Mouse (Mus musculus) right cerebral cortex, adult 18-20 months (tissue): ENCODE data around the gene Tceal5.
A peak's percentile ranks its signal among the peaks of the same experiment; 100 is the strongest.

ENCODE experiments used
- DNase-seq: peaks from one replicate; pipeline ENCODE4 v3.0.0; 2022; ENCODE audit warnings: mixed read lengths

Tceal5 gene

DNA sequence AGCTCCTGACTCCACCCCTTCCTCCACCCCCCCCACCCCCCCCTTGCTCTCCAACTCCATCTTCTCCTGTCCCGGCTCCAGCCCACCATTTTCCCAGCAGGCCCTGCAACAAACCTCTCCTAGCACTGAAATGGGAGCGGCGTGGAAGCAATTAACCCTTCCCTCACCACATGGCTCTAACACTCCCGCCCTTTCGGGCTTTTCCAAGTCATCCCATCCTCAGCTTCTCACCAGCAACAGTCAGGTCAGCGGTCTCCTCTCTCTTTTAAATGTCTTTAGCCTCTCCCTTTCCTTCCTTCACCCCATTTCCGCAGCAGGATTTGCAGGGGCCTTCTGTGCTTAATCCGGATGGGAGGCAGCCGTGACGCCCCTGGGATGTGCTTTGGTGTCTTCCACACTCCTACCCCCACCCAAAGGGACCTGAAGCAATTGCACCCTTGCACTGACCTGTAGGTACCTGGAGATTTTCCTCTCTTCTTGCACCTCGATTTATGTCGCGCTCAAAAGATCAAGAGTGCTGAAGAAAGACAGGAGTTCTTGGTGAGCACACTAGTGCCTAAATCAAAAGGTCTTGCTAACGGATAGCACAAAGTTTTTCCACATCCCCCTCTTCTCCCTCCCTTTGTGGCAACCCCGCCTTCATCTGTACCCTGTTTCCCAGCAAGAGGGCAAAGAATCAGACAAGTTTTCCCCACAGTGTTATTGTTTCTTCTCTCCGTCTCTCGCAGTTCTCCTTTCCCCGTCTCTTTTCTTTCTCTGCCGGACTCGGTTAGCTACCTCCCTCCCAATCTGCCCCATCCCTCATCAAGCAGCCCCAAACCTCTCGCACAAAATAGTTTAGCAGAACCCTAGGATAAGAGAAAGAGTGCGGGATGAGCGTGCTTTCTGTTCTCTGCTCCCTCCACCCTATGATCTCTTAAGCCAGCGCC is 32.2 kb downstream of the Tceal5 start:
- peak; percentile 54 for DNase-seq

DNA sequence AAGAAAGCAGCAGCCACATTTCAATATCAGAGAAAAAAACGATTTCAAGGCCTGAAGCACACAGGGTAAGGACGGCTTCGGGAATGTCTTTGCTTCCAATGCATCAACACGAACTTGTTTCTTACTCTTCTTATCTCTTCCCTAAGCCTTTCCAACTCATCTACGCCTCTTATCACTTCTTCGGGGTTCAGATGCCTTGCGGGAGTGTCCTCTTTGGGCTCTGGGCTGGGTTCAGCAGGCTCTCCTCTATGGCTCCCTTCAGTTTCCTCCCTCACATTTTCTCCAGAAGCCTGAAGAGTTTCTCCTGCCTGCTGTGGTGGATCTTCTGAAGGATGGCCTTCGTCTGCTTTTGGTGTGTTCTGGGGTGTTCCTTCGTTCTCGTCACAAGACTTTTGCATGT is 33.1 kb downstream of the Tceal5 start:
- no peak for DNase-seq
